Mouse (Mus musculus) CD8-positive naive resting alpha-beta T cell, adult 2 months (primary cell): ENCODE measurements around the gene Cirbp.
"Not testable (repeated sequence)": the region's sequence is repeated elsewhere in the genome, so short reads cannot be mapped to it uniquely, and the experiment has no call there.

Experiments
- DNase-seq, 2 experiments: peaks; one replicate each; pipeline ENCODE4 v3.0.0; 2022; ENCODE audit warnings: low read depth in 2 of 2, low spot score in 2 of 2

The Cirbp gene

GRCm38 (mm10) chr10:80207201-80207600 is 41.4 kb downstream of the Cirbp start:
- no peak for DNase-seq

GRCm38 (mm10) chr10:80207676-80208075 is 41.9 kb downstream of the Cirbp start:
- DNase-seq = no peak

GRCm38 (mm10) chr10:80208248-80208647 is 42.5 kb downstream of the Cirbp start:
- no peak for DNase-seq

- no peak for DNase-seq
Observed at GRCm38 (mm10) chr10:80208841-80209371, 43.1 kb downstream of the Cirbp start.

GRCm38 (mm10) chr10:80211547-80212103 is 45.8 kb downstream of the Cirbp start:
- DNase-seq = not testable (repeated sequence)

- no peak for DNase-seq
Observed at GRCm38 (mm10) chr10:80215048-80215772, 49.4 kb downstream of the Cirbp start.

GRCm38 (mm10) chr10:80220676-80221075 is 54.9 kb downstream of the Cirbp start:
- no peak for DNase-seq
